Mouse (Mus musculus) MEL (cell line): Measurements from ENCODE around the gene Scrn3.

ENCODE experiments used
- CHD1 ChIP-seq: IDR thresholded peaks from 2 replicates; pipeline ENCODE4 v1.6.1; 2012; ENCODE audit warnings: low read depth, mild to moderate bottlenecking, inconsistent platforms, low read length, improper control_type of control experiment
- CTCF ChIP-seq, 3 experiments: IDR thresholded peaks in 2 of 3; conservative IDR thresholded peaks in 1 of 3; 2 replicates each; pipeline ENCODE4 v1.5.1; 2011 to 2012; ENCODE audit warnings: low read length in 3 of 3, low read depth in 2 of 3, mild to moderate bottlenecking in 2 of 3, improper control_type of control experiment in 1 of 3, inconsistent platforms in 1 of 3, mixed read lengths in 1 of 3, moderate library complexity in 1 of 3; ENCODE audit not compliant: control insufficient read depth in 1 of 3, insufficient read depth in 1 of 3, poor library complexity in 1 of 3, severe bottlenecking in 1 of 3
- GABPA ChIP-seq: IDR thresholded peaks from 2 replicates; pipeline ENCODE4 v1.6.1; 2012; ENCODE audit warnings: low read depth, mild to moderate bottlenecking, inconsistent platforms, low read length, improper control_type of control experiment, moderate library complexity
- HCFC1 ChIP-seq: IDR thresholded peaks from 2 replicates; pipeline ENCODE4 v1.6.1; 2012; ENCODE audit warnings: low read depth, mild to moderate bottlenecking, inconsistent platforms, low read length, improper control_type of control experiment, moderate library complexity
- MXI1 ChIP-seq: IDR thresholded peaks from 2 replicates; pipeline ENCODE4 v1.6.1; 2011; ENCODE audit warnings: mild to moderate bottlenecking, low read depth, low read length, improper control_type of control experiment
- NELFE ChIP-seq: IDR thresholded peaks from 2 replicates; pipeline ENCODE4 v1.6.1; 2011; ENCODE audit warnings: low read depth, low read length, improper control_type of control experiment
- POLR2A ChIP-seq, 2 experiments: IDR thresholded peaks; 2 replicates each; pipeline ENCODE4 v1.6.1; 2011 to 2012; ENCODE audit warnings: low read length in 2 of 2, mild to moderate bottlenecking in 2 of 2, control low read depth in 1 of 2, improper control_type of control experiment in 1 of 2, low read depth in 1 of 2, moderate library complexity in 1 of 2; ENCODE audit not compliant: control insufficient read depth in 1 of 2, insufficient read depth in 1 of 2, poor library complexity in 1 of 2
- POLR2AphosphoS2 ChIP-seq: IDR thresholded peaks from 2 replicates; pipeline ENCODE4 v1.6.1; 2011; ENCODE audit warnings: low read length, improper control_type of control experiment
- POLR2AphosphoS5 ChIP-seq: IDR thresholded peaks from 2 replicates; pipeline ENCODE4 v1.6.1; 2012; ENCODE audit warnings: low read depth, borderline replicate concordance, mild to moderate bottlenecking, inconsistent platforms, low read length, moderate library complexity, mixed read lengths
- RCOR1 ChIP-seq: IDR thresholded peaks from 2 replicates; pipeline ENCODE4 v1.6.1; 2012; ENCODE audit warnings: low read depth, mild to moderate bottlenecking, inconsistent platforms, low read length, improper control_type of control experiment
- SIN3A ChIP-seq: IDR thresholded peaks from 2 replicates; pipeline ENCODE4 v1.6.1; 2012; ENCODE audit warnings: low read length, improper control_type of control experiment, inconsistent platforms
- TAL1 ChIP-seq: IDR thresholded peaks from 2 replicates; pipeline ENCODE4 v1.6.1; 2012; ENCODE audit warnings: mild to moderate bottlenecking, inconsistent platforms, low read length, moderate library complexity, mixed read lengths

DNA sequence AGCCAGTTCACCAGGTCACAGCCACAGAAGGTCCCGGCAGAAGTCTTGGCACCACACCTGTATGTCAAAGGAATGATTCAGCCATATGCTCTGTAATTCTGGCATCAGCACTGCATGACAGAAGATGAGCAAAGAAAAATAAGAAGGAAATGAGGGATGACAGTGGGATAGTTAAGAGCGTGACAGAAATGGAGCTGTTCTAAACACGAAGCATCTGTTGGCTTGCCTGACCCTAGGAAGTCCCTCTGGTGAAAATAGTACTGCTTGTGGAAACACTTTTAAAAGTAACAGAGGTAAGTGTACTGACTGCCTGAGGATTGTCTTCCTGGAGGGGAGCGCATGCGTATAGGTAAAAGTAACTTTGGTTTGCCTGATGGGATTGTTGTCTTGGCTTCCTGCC is 31.3 kb downstream of the Scrn3 start:
- no peak for TF ChIP-seq CTCF (IDR thresholded peaks at IDR 0.05 in 2 of 3, conservative IDR thresholded peaks at IDR 0.05 in 1 of 3; ENCODE audit: control insufficient read depth in 1 of 3, insufficient read depth in 1 of 3, low read depth in 2 of 3, low read length in 3 of 3, poor library complexity in 1 of 3, severe bottlenecking in 1 of 3)
- no peak for TF ChIP-seq POLR2AphosphoS2
- TF ChIP-seq TAL1, result no peak
- TF ChIP-seq GABPA, result no peak
- no peak for TF ChIP-seq POLR2A (IDR thresholded peaks at IDR 0.05; ENCODE audit: control insufficient read depth in 1 of 2, insufficient read depth in 1 of 2, low read depth in 1 of 2, low read length in 2 of 2, poor library complexity in 1 of 2)
- no peak for TF ChIP-seq POLR2AphosphoS5
- TF ChIP-seq RCOR1, result no peak
- TF ChIP-seq CHD1, result no peak
- TF ChIP-seq SIN3A, result no peak
- TF ChIP-seq HCFC1, result no peak
- no peak for TF ChIP-seq NELFE
- no peak for TF ChIP-seq MXI1
